Mouse (Mus musculus) erythroid progenitor cell, adult 5-6 weeks (primary cell): ENCODE measurements around the gene Pigh. TPM values are rescaled to one million over a fixed set of nuclear protein-coding genes. Genes with fewer than 3 reads are reported as not detected.

ENCODE experiments used
- ATAC-seq: replicated peaks from 2 replicates; pipeline ENCODE4 v1.8.0; 2016; ENCODE audit warnings: moderate number of reproducible peaks, mild to moderate bottlenecking, moderate TSS enrichment, inconsistent platforms; ENCODE audit not compliant: poor library complexity, low FRiP score, severe bottlenecking
- total RNA-seq, 2 experiments: library from RNA; stranded (forward) in 1 of 2; stranded (reverse) in 1 of 2; fragments of 150-400 nt in 1 of 2; fragments of 186-747, 209-891 nt in 1 of 2; gene quantifications; 2 replicates each; pipeline versions ENCODE4 v1.2.3 to v1.2.4; 2015 to 2017; ENCODE audit warnings: low replicate concordance in 2 of 2

The Pigh gene
- total RNA-seq, 2 experiments from 2014 or later, result 1.7 to 2.1 TPM

GRCm38 (mm10) chr12:79069187-79069608 is 20.3 kb downstream of the Pigh start:
- no peak for ATAC-seq

GRCm38 (mm10) chr12:79068306-79068705 is 21.1 kb downstream of the Pigh start:
- ATAC-seq, result no peak; the same call in 1 of the 2 replicates

GRCm38 (mm10) chr12:79067526-79067925 is 21.9 kb downstream of the Pigh start:
- no peak for ATAC-seq

GRCm38 (mm10) chr12:79066431-79066830 is 23.0 kb downstream of the Pigh start:
- no peak for ATAC-seq

- no peak for ATAC-seq
Observed at GRCm38 (mm10) chr12:79064451-79064850, 25.0 kb downstream of the Pigh start.

- no peak for ATAC-seq
Observed at GRCm38 (mm10) chr12:79060766-79061652, 28.4 kb downstream of the Pigh start.

GRCm38 (mm10) chr12:79060134-79060533 is 29.3 kb downstream of the Pigh start:
- ATAC-seq, result no peak

- no peak for ATAC-seq
Observed at GRCm38 (mm10) chr12:79059573-79059972, 29.9 kb downstream of the Pigh start.

GRCm38 (mm10) chr12:79055276-79055675 is 34.2 kb downstream of the Pigh start:
- ATAC-seq, result 0 out of 2 replicates have a peak, but pooled peaks have one; percentile 51

- no peak for ATAC-seq
Observed at GRCm38 (mm10) chr12:79052073-79052472, 37.4 kb downstream of the Pigh start.

GRCm38 (mm10) chr12:79050545-79051212 is 38.8 kb downstream of the Pigh start:
- no peak for ATAC-seq

- no peak for ATAC-seq
Observed at GRCm38 (mm10) chr12:79049807-79050206, 39.6 kb downstream of the Pigh start.

- ATAC-seq, result no peak
Observed at GRCm38 (mm10) chr12:79048898-79049297, 40.6 kb downstream of the Pigh start.

- ATAC-seq, result no peak
Observed at GRCm38 (mm10) chr12:79047203-79047602, 42.2 kb downstream of the Pigh start.

GRCm38 (mm10) chr12:79046171-79046570 is 43.3 kb downstream of the Pigh start:
- no peak for ATAC-seq

- ATAC-seq, result no peak
Observed at GRCm38 (mm10) chr12:79044668-79045067, 44.8 kb downstream of the Pigh start.

GRCm38 (mm10) chr12:79041436-79041835 is 48.0 kb downstream of the Pigh start:
- no peak for ATAC-seq

- ATAC-seq, result no peak
Observed at GRCm38 (mm10) chr12:79040201-79040827, 49.1 kb downstream of the Pigh start.

- ATAC-seq, result no peak
Observed at GRCm38 (mm10) chr12:79039708-79040107, 49.7 kb downstream of the Pigh start.

GRCm38 (mm10) chr12:79035349-79035748 is 54.1 kb downstream of the Pigh start:
- ATAC-seq, result no peak

- no peak for ATAC-seq
Observed at GRCm38 (mm10) chr12:79034331-79034730, 55.1 kb downstream of the Pigh start.
